Mouse (Mus musculus): ENCODE results near the gene Idnk.

- no peak for TF ChIP-seq POLR2A (IDR thresholded peaks at IDR 0.05; ENCODE audit: low read depth, low read length)
- TF ChIP-seq CTCF (IDR thresholded peaks at IDR 0.05; ENCODE audit: extremely low read depth, insufficient read depth, insufficient read length, insufficient replicate concordance): no peak
Measured at GRCm38 (mm10) chr13:58112601-58113041, 44.8 kb upstream of the Idnk start.

All from spleen, adult 2 months (tissue).